Mouse (Mus musculus): ENCODE results near the gene Acer3. TPM values are rescaled to one million over a fixed set of nuclear protein-coding genes. Genes with fewer than 3 reads are reported as not detected.

Acer3 gene
- polyA plus RNA-seq, 1 experiment from 2014 or later = 21.5 TPM

GRCm38 (mm10) chr7:98160041-98160740 is 160.8 kb downstream of the Acer3 start:
- no peaks in the 10 kb centered on the region for H3K36me3 ChIP-seq (replicated peaks; ENCODE audit: control insufficient read depth, insufficient read depth, low read depth, low read length)
- DNase-seq (ENCODE audit: low spot score) = no peak
- no peak overlapping the region for H3K9ac ChIP-seq (replicated peaks; ENCODE audit: low read length)
- no peaks in the 10 kb centered on the region for H3K27me3 ChIP-seq (ENCODE audit: control insufficient read depth, insufficient read depth, low read length)
- no peaks in the 10 kb centered on the region for H3K9me3 ChIP-seq (replicated peaks; ENCODE audit: control insufficient read depth, low read length)
- no peak overlapping the region for H3K27ac ChIP-seq (replicated peaks; ENCODE audit: low read depth, low read length)
- no peak for ATAC-seq (replicated peaks; ENCODE audit: insufficient number of reproducible peaks, low FRiP score, low TSS enrichment, low read depth)
- 54% methylated on average over 7 of the region's 8 CpGs for WGBS
- H3K4me1 ChIP-seq (ENCODE audit: control insufficient read depth, insufficient read depth, low read length) = no peaks in the 10 kb centered on the region
- no peak overlapping the region for H3K4me3 ChIP-seq (ENCODE audit: low read depth, low read length)
- H3K4me2 ChIP-seq (ENCODE audit: low read depth, low read length) = no peak overlapping the region

GRCm38 (mm10) chr7:98158481-98158880 is 162.5 kb downstream of the Acer3 start:
- H3K27ac ChIP-seq (replicated peaks; ENCODE audit: low read depth, low read length) = no peak overlapping the region
- no peaks in the 10 kb centered on the region for H3K4me1 ChIP-seq (ENCODE audit: control insufficient read depth, insufficient read depth, low read length)
- H3K27me3 ChIP-seq (ENCODE audit: control insufficient read depth, insufficient read depth, low read length) = no peaks in the 10 kb centered on the region
- no peaks in the 10 kb centered on the region for H3K9me3 ChIP-seq (replicated peaks; ENCODE audit: control insufficient read depth, low read length)
- peak; percentile 33 for DNase-seq (ENCODE audit: low spot score)
- no peak overlapping the region for H3K9ac ChIP-seq (replicated peaks; ENCODE audit: low read length)
- no peak overlapping the region for H3K4me2 ChIP-seq (ENCODE audit: low read depth, low read length)
- 50% methylated on average over 6 of the region's 8 CpGs for WGBS
- ATAC-seq (replicated peaks; ENCODE audit: insufficient number of reproducible peaks, low FRiP score, low TSS enrichment, low read depth) = no peak
- H3K4me3 ChIP-seq (ENCODE audit: low read depth, low read length) = no peak overlapping the region
- H3K36me3 ChIP-seq (replicated peaks; ENCODE audit: control insufficient read depth, insufficient read depth, low read depth, low read length) = no peaks in the 10 kb centered on the region

GRCm38 (mm10) chr7:98157636-98158332 is 163.2 kb downstream of the Acer3 start:
- 55% methylated on average over 5 of the region's 5 CpGs for WGBS
- Histone ChIP-seq H3K4me3 (ENCODE audit: low read depth, low read length) (no peak overlapping the region), H3K27me3 (ENCODE audit: control insufficient read depth, insufficient read depth, low read length) (no peaks in the 10 kb centered on the region), H3K4me1 (ENCODE audit: control insufficient read depth, insufficient read depth, low read length) (no peaks in the 10 kb centered on the region), H3K9ac (replicated peaks; ENCODE audit: low read length) (no peak overlapping the region), H3K36me3 (replicated peaks; ENCODE audit: control insufficient read depth, insufficient read depth, low read depth, low read length) (no peaks in the 10 kb centered on the region), H3K9me3 (replicated peaks; ENCODE audit: control insufficient read depth, low read length) (no peaks in the 10 kb centered on the region), H3K27ac (replicated peaks; ENCODE audit: low read depth, low read length) (no peak overlapping the region), H3K4me2 (ENCODE audit: low read depth, low read length) (no peak overlapping the region)
- DNase-seq (ENCODE audit: low spot score) = no peak
- no peak for ATAC-seq (replicated peaks; ENCODE audit: insufficient number of reproducible peaks, low FRiP score, low TSS enrichment, low read depth)

Other genes with a start within 250 kb of the Acer3 start
- gene Myo7a, start 201.7 kb downstream of the Acer3 start, polyA plus RNA-seq (2014; fragmentation: Nextera tagmentation; extraction: Ambion mirVana) = 9.7 and 10.7 TPM in 2 replicates
- gene Omp, start 175.7 kb downstream of the Acer3 start, polyA plus RNA-seq (2014; fragmentation: Nextera tagmentation; extraction: Ambion mirVana) = 0.15 and 0.25 TPM in 2 replicates
- 2.3 and 2.6 TPM in 2 replicates for gene Capn5, start 142.9 kb downstream of the Acer3 start, polyA plus RNA-seq (2014; fragmentation: Nextera tagmentation; extraction: Ambion mirVana)
- gene B3gnt6, start 121.7 kb downstream of the Acer3 start, polyA plus RNA-seq (2014; fragmentation: Nextera tagmentation; extraction: Ambion mirVana) = not detected in 2 replicates
- gene Tsku, start 40.1 kb upstream of the Acer3 start, polyA plus RNA-seq (2014; fragmentation: Nextera tagmentation; extraction: Ambion mirVana) = 13.6 and 14.5 TPM in 2 replicates
- gene Gucy2d, start 119.2 kb upstream of the Acer3 start, polyA plus RNA-seq (2014; fragmentation: Nextera tagmentation; extraction: Ambion mirVana) = not detected in 2 replicates
- gene Lrrc32, start 168.1 kb upstream of the Acer3 start, polyA plus RNA-seq (2014; fragmentation: Nextera tagmentation; extraction: Ambion mirVana) = 2.6 and 3.0 TPM in 2 replicates